25 mouse cellular contexts compared by ENCODE assay signal in genomic region chr2:131426941-131427340, GRCm38 (mm10).
DNase-seq lines count a peak whose midpoint lies in the region; ATAC-seq and TF ChIP-seq lines count a peak whose summit lies in the region.
"Had no signal": no experiment of that assay in that cellular context is flagged by ENCODE, and none has a peak within 500 bp of the region (broad histone marks: within the 10 kb centered on the region; RNA-seq: fewer than 3 reads in every experiment).

No protein-coding gene starts in this region.

- H3K4me2 ChIP-seq in forebrain, embryonic 13.5 days, result no peak overlapping the region
- H3K4me2 ChIP-seq: hindbrain, embryonic 15.5 days; limb, embryonic 13.5 days; lung, embryonic 14.5 days; midbrain, embryonic 13.5 days had no signal

- ATAC-seq in forebrain, embryonic 13.5 days, result no peak
- ATAC-seq: forebrain, embryonic 16.5 days; inflammation-experienced regulatory T-cells, adult 6 months; midbrain, embryonic 13.5 days had no signal

- H3K27ac ChIP-seq in bone marrow macrophage, adult 2 months (ENCODE audit: insufficient read depth, low read depth, low read length), result peak overlapping the region; percentile 6; the same call in 1 of the 2 replicates
- H3K27ac ChIP-seq in forebrain, embryonic 13.5 days, result no peak overlapping the region
- H3K27ac ChIP-seq: hindbrain, embryonic 10.5 days; hindbrain, embryonic 15.5 days; limb, embryonic 13.5 days; liver, embryonic 14.5 days; midbrain, embryonic 13.5 days had no signal

- DNase-seq in adrenal gland, adult 2 months, result peak; percentile 75
- no peak for DNase-seq in adrenal gland, adult 18-20 months (ENCODE audit: low spot score in 2 of 2)
- DNase-seq in 3134 (ENCODE audit: extremely low read depth, insufficient read length, low spot score), result peak; percentile 64
- peak; percentile 32 for DNase-seq in Muller cell, postnatal 12 days (ENCODE audit: inconsistent ontology term)
- DNase-seq in right cerebral cortex, postnatal 25 days, result no peak
- no peak for DNase-seq in layer of hippocampus, adult 8-10 months (ENCODE audit: low spot score in 2 of 2)
- DNase-seq: B cell, adult 2 months; cerebellum, adult 8-10 months; cerebellum, postnatal 25 days; gastrocnemius, postnatal 10 days; heart, postnatal 14 days; kidney, adult 11 months; kidney, postnatal 14 days; lung, embryonic 14.5 days; thymus, adult 2 months; thymus, postnatal 36 days had no signal

- H3K27me3 ChIP-seq in forebrain, embryonic 13.5 days, result no peaks in the 10 kb centered on the region
- H3K27me3 ChIP-seq: hindbrain, embryonic 15.5 days; limb, embryonic 13.5 days; midbrain, embryonic 13.5 days had no signal

- no peaks in the 10 kb centered on the region for H3K36me3 ChIP-seq in forebrain, embryonic 13.5 days (ENCODE audit: poor library complexity, severe bottlenecking)
- H3K36me3 ChIP-seq: hindbrain, embryonic 10.5 days; hindbrain, embryonic 15.5 days; limb, embryonic 13.5 days; midbrain, embryonic 13.5 days had no signal

- H3K9ac ChIP-seq in forebrain, embryonic 13.5 days, result no peak overlapping the region
- H3K9ac ChIP-seq: hindbrain, embryonic 15.5 days; limb, embryonic 13.5 days; liver, embryonic 14.5 days; lung, embryonic 14.5 days; midbrain, embryonic 13.5 days had no signal

- TF ChIP-seq POLR2A in bone marrow macrophage, adult 2 months (IDR thresholded peaks at IDR 0.05; ENCODE audit: borderline replicate concordance, low read depth, low read length), result no peak

- TF ChIP-seq CTCF in bone marrow macrophage, adult 2 months (IDR thresholded peaks at IDR 0.05; ENCODE audit: low read depth, low read length), result no peak

- H3K9me3 ChIP-seq in forebrain, embryonic 13.5 days (replicated peaks), result no peaks in the 10 kb centered on the region
- H3K9me3 ChIP-seq: hindbrain, embryonic 10.5 days; hindbrain, embryonic 15.5 days; limb, embryonic 13.5 days; midbrain, embryonic 13.5 days had no signal

- H3K4me3 ChIP-seq in bone marrow macrophage, adult 2 months (ENCODE audit: insufficient read depth, low read length), result no peak overlapping the region
- no peak overlapping the region for H3K4me3 ChIP-seq in forebrain, embryonic 13.5 days
- H3K4me3 ChIP-seq: hindbrain, embryonic 10.5 days; hindbrain, embryonic 15.5 days; limb, embryonic 13.5 days; midbrain, embryonic 13.5 days had no signal

- peaks cover 56% of the 10 kb centered on the region for H3K4me1 ChIP-seq in bone marrow macrophage, adult 2 months (ENCODE audit: control insufficient read depth, insufficient read depth, low read length)
- H3K4me1 ChIP-seq in forebrain, embryonic 13.5 days, result no peaks in the 10 kb centered on the region
- H3K4me1 ChIP-seq: hindbrain, embryonic 10.5 days; hindbrain, embryonic 15.5 days; midbrain, embryonic 13.5 days had no signal

Comparison
In these comparisons a context has a peak if more than half of its experiments do, and no peak if none do; other contexts are left out.
1. DNase-seq: peak in adrenal gland, adult 2 months (single experiment), 3134 (single experiment) and Muller cell, postnatal 12 days (single experiment); none in adrenal gland, adult 18-20 months (0 of 2), right cerebral cortex, postnatal 25 days (single experiment) and layer of hippocampus, adult 8-10 months (0 of 2).